Mouse (Mus musculus) kidney, adult 11 months (tissue): ENCODE results near the gene Ewsr1.
A peak's percentile ranks its signal among the peaks of the same experiment; 100 is the strongest.

Experiments used
- DNase-seq: peaks from one replicate; pipeline ENCODE4 v3.0.0; 2022

Ewsr1 gene

GRCm38 (mm10) chr11:5057064-5057463 is 42.0 kb downstream of the Ewsr1 start:
- DNase-seq = no peak

- no peak for DNase-seq
Observed at GRCm38 (mm10) chr11:5055945-5056938, 42.8 kb downstream of the Ewsr1 start.

GRCm38 (mm10) chr11:5054874-5055273 is 44.2 kb downstream of the Ewsr1 start:
- no peak for DNase-seq

- DNase-seq = no peak
Observed at GRCm38 (mm10) chr11:5054151-5054550, 44.9 kb downstream of the Ewsr1 start.

- no peak for DNase-seq
Observed at GRCm38 (mm10) chr11:5052200-5052854, 46.7 kb downstream of the Ewsr1 start.

GRCm38 (mm10) chr11:5051629-5052028 is 47.4 kb downstream of the Ewsr1 start:
- DNase-seq = no peak

GRCm38 (mm10) chr11:5046321-5046926 is 52.6 kb downstream of the Ewsr1 start:
- no peak for DNase-seq

GRCm38 (mm10) chr11:5042645-5043381 is 56.3 kb downstream of the Ewsr1 start:
- no peak for DNase-seq

- DNase-seq = no peak
Observed at GRCm38 (mm10) chr11:5041144-5041780, 57.8 kb downstream of the Ewsr1 start.

GRCm38 (mm10) chr11:5040585-5040984 is 58.5 kb downstream of the Ewsr1 start:
- no peak for DNase-seq

- DNase-seq = peak; percentile 35
Observed at GRCm38 (mm10) chr11:5037146-5037854, 61.8 kb downstream of the Ewsr1 start.

- DNase-seq = no peak
Observed at GRCm38 (mm10) chr11:5035421-5035820, 63.6 kb downstream of the Ewsr1 start.

- DNase-seq = peak; percentile 46
Observed at GRCm38 (mm10) chr11:5033136-5033535, 65.9 kb downstream of the Ewsr1 start.

GRCm38 (mm10) chr11:5032706-5033105 is 66.4 kb downstream of the Ewsr1 start:
- DNase-seq = no peak

- DNase-seq = no peak
Observed at GRCm38 (mm10) chr11:5028228-5028627, 70.8 kb downstream of the Ewsr1 start.

- DNase-seq = no peak
Observed at GRCm38 (mm10) chr11:5025108-5025507, 74.0 kb downstream of the Ewsr1 start.
